Mouse (Mus musculus) gastrocnemius, adult 8-10 months (tissue): ENCODE measurements around the gene Efna3. TPM values are rescaled to one million over a fixed set of nuclear protein-coding genes. Genes with fewer than 3 reads are reported as not detected.

Source experiments
- DNase-seq, 2 experiments: peaks; one replicate each; pipeline ENCODE4 v3.0.0; 2022; ENCODE audit warnings: low spot score in 2 of 2
- total RNA-seq, 4 experiments: library from RNA; stranded (reverse); gene quantifications; 2 replicates each; pipeline ENCODE4 v1.2.4; 2022

Efna3 gene
- total RNA-seq, 4 experiments from 2014 or later: not detected

DNA sequence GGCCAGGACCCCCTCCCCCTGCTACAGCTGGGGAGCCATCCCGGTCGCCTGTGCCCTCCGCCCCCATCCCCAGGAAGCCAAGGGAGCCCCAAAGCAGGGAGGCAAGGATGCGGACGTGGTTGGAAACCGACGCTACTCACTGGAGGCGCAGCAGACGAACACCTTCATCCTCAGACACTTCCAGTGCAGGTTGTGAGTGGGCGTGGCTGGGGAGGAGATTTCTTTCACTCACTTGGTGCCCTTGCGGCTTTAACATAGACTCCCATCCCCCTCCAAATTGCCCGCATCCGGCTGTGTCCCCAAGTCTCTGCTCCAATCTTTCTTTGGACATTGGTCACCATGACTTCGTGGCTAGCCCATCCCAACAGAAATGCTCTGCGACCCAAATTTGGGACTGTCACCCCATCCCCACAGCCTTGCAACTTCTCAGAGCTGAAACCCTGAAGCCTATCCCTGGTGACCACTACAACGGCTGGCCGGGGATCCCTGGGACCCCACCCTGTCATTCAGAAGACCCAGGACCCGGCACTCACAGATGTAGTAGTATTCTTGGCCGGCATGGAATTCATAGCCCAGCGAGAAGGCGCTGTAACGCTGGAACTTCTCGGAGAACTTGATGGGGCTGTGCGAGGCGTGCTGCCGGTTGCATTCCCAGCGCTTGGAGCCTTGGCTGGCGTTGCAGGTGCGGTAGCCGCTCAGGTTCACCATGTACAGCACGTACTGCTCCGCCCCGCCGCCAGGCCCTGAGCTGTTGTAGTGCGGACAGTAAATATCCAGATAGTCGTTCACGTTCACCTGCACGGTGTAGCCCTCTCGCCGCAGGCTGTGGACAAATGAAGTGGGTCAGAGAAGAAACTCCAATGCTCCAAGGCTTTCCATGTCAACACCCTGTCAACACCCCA lies 6.6 kb downstream of the Efna3 start:
- no peak for DNase-seq

- peak; percentile 61 to 73 for DNase-seq
Observed at GRCm38 (mm10) chr3:89315195-89315929, 7.4 kb downstream of the Efna3 start.

GRCm38 (mm10) chr3:89314791-89315190 lies 8.0 kb downstream of the Efna3 start:
- no peak for DNase-seq

DNA sequence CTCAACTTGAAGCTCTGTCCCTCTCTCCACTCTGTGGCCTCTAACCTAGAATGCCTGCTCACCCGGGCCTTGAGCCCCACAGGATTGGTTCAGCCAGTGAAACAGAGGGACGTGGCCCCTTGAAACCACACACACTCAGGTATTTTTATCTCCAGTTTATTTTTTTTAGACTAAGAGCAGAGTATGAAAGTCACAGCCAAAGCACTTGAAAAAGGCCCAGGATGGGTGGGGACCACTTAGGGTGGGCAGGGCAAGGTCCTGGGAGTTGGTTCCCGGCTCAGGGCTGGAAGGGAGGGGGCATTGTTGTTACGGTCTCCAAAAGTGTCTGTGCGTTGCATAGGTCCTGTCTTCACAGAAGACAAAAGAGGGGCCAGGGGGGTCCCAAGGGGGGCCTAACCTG lies 8.4 kb downstream of the Efna3 start:
- DNase-seq: no peak

DNA sequence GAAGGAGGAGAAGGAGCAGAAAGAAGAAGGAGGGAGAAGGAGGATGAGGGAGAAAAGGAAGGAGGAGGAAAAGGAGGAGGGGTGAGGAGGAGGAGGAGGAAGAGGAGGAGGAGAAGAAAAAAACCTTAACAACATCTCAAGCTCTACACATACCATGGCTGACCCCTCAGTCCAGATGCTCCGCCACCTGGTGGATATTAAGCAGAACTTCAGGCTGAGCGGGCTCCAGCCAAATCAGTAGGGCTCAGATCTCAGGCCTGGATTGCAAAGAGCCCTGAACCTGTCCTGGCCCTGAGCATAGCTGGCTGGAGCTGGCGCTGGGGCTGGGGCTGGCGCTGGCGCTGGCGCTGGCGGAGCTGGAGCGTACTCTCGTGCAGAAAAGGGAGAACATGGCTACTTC lies 14.7 kb downstream of the Efna3 start:
- DNase-seq: peak in 1 of 2 experiments; percentile 46

DNA sequence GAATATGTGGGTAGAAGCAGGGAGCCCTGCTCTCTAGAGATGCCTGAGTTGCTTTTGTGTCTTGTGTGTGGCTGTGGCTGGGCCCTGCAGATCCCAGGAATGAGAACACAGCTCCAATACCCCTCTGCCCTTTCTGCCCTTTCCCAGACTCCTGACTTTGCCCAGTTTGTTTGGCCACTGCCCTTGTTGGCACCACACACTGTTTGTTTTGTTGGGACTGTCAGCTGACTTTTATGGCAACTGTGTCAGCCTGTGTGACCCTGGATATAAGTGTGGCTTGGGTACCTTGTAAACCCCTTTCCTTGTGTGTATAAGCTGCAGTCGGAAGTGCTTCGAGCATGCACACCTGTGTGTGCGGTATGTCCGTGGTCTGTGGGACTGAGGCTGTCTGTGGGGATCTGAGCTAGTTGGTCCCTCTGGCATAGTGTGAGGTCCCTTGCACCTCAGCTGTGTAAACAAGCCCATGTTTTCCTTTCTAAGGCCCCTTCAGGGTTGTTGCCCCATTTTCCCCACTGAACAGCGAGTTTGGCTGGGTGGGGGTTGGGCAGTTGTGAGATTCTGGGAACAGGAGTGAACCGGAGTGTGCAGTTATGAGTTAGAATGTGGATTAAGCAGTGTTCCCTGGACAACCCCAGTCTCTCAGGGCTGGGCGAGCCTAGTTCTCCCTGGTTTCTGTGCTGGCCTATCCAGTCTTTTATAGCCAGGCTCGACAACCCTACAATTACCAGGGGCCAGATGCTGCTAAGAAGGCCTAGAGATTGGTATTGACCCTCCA lies 17.0 kb downstream of the Efna3 start:
- no peak for DNase-seq

DNA sequence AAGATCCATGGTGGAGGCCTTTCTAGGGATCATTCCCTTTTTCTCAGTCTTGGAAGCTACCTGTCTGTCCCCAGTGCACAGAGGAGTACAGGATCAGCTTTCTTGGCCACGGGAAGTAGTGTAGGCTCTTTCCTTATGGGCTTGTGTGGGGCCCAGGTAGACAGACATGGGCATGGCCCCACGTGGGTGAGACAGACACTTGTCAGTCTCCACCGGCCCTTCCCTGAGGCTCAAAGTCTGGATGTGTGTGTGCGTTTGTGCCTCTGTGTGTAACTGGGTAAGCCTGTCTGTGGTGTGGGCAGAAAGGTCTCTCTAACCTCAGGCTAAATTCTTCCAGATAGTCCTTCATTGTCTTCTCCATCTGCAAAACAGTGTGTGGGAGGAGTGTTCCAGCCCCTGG lies 17.7 kb downstream of the Efna3 start:
- no peak for DNase-seq

GRCm38 (mm10) chr3:89304440-89304839 lies 18.3 kb downstream of the Efna3 start:
- DNase-seq: no peak

DNA sequence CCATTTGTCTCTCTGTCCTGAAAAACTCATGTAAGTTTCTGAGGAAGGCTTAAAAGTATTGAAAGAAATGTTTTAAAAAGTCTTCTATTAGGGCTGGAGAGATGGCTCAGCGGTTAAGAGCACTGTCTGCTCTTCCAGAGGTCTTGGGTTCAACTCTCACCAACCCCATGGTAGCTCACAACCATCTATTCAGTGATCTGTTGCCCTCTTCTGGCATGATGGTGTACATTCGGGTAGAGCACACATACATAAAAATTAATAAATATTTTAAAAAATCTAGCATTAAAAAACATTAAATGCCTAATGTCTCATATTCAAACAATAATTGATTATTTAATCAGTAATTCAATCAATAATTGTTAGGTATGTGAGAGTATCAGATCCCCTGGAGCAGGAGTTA lies 22.3 kb downstream of the Efna3 start:
- DNase-seq: no peak

GRCm38 (mm10) chr3:89300071-89300470 lies 22.7 kb downstream of the Efna3 start:
- no peak for DNase-seq

- DNase-seq: no peak
Observed at GRCm38 (mm10) chr3:89299499-89299898, 23.3 kb downstream of the Efna3 start.

DNA sequence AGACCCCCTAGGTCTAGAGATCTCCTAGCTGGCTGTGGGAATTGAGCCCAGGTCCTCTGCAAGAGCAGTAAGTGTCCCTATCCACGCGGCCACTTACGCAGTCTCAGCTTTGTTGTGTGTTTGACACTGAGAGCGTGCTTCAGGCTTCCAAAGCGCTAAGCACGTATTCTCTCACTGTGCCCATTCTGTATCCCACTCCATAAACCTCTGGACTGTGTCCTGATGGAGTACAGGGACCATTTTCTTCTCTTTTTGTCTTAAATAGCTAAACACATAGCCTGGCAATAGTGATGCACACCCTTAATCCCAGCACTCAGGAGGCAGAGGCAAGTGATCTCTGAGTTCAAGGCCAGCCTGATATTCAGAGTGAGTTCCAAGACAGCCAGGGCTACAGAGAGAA lies 23.9 kb downstream of the Efna3 start:
- no peak for DNase-seq

- no peak for DNase-seq
Observed at GRCm38 (mm10) chr3:89296761-89297396, 25.9 kb downstream of the Efna3 start.

DNA sequence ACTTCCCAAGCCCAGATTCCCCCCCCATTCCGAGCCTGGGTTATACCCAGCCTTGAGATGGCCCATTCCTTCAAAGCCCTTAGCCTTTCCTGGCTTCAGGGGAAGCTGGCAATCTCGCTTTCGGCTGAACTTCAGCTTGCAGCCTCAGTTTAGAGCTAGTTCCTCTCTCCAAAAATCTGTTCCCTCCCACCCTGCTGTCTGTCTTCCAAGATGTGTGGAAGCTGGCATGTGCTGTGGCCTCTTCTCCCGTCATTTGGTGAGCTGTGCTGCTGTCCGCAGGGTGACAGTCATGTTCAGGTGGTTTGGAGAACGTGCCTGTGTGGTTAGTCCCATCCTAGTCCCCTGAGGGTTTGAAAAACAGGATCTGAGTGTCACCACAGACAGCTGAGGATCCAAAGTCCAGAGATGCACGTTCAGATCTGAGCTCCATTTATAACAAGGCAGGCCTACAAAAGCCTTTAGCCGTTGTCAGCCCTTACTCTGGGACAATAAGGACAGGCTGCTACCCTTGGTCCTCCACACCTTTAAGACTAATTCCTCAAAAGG lies 27.0 kb downstream of the Efna3 start:
- no peak for DNase-seq

- DNase-seq: no peak
Observed at GRCm38 (mm10) chr3:89294195-89294594, 28.6 kb downstream of the Efna3 start.

- no peak for DNase-seq
Observed at GRCm38 (mm10) chr3:89293247-89293918, 29.4 kb downstream of the Efna3 start.

GRCm38 (mm10) chr3:89292303-89292702 lies 30.5 kb downstream of the Efna3 start:
- no peak for DNase-seq

- no peak for DNase-seq
Observed at GRCm38 (mm10) chr3:89291874-89292273, 30.9 kb downstream of the Efna3 start.

GRCm38 (mm10) chr3:89288503-89288928 lies 34.2 kb downstream of the Efna3 start:
- DNase-seq: peak in 1 of 2 experiments; percentile 12

DNA sequence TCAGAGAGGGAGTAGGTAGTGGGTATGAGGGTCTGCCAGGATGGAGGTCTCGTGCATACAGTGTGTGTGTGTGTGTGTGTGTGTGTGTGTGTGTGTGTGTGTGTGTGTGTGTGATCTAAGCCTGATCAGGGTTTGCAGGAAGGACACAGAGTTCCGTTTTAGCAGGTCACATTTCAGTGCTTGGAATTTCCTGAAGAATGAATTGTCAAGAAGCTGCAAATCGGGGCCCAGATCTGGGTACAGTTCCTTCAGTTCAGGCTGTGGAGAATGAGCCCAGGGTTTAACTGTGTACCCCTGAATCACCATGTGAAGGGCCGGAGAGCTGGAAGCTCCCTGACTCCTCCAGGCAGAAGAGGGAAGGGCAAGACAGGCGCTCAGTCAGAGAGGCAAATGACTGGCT lies 35.5 kb downstream of the Efna3 start:
- DNase-seq: no peak
